Mouse (Mus musculus) NIH3T3 (cell line): ENCODE data around the gene Dhx58.

Experiments used
- DNase-seq: peaks from one replicate; pipeline ENCODE4 v3.0.0-alpha.2; 2012; ENCODE audit warnings: low read depth

Gene Dhx58

DNA sequence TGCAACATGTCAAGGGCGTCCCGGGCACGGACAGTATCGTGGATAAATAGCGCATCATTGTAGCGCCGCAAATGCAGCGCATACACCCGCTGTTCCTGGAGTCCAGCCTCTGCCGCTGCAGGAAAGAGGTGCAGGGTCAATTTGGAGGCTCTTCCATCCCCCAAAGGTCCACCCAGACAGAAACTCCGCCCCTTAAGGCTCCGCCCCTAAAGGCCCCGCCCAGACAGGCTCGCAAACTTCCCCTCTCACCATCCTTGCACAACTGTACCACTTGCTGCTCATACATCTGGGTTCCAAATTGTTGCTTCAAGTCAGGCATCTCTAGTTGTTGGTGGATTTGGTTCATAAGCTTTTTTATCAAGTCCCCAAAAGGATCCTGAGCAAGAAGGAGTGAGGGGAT is 2.8 kb downstream of the Dhx58 start:
- DNase-seq, result no peak

DNA sequence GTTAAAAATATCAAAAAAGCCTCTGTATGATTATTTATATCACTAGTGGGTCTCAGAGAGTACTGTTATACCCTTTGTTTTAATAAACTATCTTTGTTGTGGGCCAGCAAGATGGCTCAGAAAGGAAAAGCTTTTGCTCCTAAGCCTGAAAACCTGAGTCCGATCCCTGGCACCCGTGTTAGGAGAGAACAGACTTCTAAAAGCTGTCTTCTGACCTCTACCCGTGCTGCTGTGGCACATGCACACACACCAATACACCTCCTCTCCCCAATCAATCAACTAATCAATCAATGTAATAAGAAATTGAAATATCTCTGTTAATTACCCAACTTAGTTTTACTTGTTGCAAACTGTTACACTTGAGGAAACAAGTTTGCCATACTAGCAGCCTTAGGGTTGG is 3.4 kb downstream of the Dhx58 start:
- DNase-seq, result no peak

DNA sequence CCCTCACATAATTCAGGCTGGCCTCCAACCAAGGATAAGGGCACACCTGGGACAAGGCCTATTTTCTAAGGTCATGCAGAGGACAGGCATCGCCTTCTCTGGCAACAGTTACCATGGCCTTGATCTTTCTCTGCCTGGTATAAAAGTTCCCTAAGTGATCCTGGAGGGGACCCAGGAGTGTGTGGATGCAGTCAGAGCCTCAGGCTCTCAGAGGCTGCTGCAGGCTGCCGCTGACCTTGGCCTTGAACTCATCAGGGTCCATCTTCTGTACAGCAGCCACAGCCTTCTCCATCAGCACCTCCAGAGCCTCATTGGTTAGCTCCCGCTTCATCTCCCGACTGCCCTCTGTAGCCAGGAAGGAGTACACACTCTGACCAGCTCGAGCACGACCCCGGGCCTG is 6.2 kb downstream of the Dhx58 start:
- DNase-seq, result no peak

DNA sequence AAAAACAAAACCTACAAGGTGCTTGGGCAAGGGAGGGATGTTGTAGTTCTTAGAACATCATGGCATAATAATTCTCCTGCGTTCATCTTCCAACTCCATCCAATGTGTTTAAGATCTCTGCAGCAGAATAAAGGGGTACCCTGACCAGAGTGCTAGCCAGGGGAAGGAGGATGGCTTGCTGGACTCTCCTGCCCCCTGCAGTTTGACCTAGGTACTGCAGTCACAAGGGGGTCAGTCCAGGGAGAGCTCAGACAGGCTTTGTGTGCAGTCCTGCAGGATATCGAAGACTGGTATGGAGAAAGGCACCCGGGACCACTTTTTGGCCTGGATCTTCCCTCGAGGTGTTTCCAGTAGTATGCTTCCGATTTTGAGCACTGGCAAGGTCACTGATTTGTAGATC is 9.1 kb downstream of the Dhx58 start:
- peak; percentile 83 for DNase-seq

DNA sequence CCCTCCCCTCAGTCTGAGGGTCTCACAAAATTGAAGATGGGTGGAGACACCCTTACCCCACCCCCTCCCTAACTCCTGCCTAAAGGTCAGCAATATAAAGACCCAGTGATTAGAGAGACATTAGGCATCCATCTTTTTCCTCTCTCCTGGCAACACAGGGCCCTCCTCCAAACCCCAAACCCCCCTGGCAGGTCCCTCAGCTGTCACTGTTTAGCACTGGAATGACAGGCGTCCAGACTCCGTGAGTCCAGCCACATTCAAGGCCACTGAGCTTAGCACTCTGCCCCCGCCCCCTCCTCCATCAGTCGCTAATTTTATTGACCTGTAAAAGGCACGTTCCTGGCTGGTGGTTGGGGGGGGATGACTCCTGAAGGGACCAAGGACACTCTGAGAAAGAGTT is 10.9 kb downstream of the Dhx58 start:
- no peak for DNase-seq

DNA sequence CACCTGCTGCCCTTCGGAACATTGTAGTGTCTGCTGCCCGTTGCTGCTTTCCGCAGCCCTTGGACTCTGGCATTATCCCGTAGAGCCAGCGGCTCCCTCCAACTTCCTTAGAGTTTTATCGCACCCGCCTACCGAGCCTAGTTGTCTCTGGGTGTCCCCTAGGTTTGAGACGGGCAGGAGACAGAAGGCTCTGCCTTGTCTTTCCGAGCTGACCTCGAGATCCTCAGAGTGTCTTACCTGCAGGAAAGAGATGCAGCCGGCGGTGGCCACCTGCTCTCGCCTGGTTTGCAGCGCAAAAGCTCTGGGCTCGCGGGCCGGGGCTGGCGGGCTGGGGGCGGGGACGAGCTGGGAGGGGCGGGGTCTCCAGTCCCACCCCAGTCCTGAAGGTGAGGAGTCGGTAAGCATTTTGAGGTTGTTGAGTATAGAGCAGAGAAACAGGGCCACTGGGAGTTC is 11.9 kb downstream of the Dhx58 start, which contains the start of gene Zfp385c:
TSS of gene Zfp385c (minus strand) at position 292 of the 453 bp plus-strand sequence.
- no peak for DNase-seq

DNA sequence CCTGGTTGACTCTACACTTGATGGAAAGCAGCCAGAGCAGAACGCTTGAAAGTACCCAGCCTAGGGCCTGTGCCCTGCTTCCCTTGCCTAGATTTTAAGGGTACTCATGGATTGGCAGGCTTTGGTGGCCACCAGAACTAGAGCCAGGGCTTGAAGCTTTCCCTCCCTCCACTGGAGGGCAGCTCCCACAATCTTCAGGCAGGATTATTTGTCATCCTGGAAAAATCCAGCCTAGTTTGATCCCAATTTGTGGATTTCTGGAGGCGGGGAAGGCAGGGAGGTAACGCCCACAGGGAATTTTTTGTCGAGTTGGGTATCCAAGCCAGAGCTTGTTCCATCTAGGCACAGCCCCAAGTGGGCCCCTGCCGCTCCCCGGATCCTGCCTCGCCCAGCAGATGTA is 13.7 kb downstream of the Dhx58 start:
- DNase-seq, result peak; percentile 70

DNA sequence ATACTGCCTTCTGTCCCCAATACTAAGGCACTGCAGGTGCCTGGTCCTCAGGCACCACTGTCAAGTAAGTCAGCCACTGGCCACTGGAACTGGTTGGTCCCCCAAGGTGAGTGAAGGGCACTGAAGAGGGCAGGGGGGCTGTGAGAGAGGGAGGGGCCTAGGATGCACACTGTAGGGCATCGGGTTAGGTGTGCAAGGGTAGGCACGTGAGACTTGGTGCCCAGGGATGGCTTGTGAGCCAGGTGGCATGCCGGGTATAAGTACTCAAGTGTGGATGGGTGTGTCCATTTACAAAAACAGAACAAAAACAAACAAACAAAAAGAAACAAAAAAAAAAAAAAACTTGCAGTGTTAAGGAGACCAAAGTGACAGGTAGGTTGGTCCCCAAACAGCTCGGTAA is 15.6 kb downstream of the Dhx58 start:
- no peak for DNase-seq

DNA sequence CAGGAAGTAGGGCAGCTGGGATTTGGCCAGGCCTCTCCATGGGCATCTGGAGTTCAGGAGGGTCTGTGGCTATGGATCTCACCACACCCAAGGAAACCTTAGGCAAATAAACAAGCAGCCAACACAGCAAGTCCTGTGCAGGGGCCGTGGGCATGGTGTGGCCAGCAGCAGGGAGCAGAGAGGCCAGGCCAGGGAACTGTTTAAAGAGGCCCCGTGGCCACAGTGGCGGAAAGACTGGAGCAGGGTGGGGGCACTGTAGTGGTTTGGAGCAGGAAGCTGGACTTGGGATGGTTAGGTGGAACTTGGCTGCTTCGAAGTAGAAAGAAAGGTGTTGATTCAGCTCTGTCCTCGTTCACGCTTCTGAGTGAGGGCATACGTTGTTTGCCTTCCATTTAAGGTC is 16.8 kb downstream of the Dhx58 start:
- DNase-seq, result no peak

DNA sequence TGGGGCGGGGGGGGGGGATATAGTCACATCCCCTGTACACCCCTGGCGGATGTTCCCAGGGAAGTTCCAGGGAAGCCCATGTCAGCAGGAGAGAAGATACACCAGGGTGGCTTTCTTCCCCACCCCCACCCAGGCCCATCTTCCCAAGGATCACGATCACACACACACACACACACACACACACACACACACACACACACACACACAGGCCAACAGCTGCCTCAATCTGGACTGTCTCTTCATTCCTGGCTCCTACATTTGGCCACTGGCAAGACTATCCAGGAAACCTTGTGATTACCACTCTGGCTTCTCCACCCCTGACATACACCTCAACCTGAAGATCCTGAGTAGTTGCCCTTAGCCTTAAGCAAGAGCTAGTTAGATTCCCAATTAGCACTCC is 18.7 kb downstream of the Dhx58 start:
- no peak for DNase-seq

DNA sequence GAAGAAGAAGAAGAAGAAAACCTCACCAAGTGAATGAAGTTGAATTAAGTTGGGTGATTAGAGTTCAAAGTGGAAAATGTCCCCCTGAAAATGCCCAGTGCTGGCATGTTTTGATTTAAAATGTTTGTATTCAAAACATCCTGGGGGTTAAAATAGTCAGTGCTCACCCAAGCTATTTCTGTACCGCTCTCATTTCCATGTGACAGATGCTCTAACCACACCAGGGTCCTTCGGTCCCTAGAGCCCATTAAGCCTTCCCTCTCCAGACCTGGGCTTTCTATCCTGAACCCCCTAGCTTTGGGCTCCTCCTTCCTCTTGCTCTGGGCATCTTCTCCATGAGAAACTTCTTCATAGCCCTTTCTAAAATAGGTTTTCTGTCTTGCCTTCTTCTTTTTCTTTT is 20.0 kb downstream of the Dhx58 start:
- no peak for DNase-seq

DNA sequence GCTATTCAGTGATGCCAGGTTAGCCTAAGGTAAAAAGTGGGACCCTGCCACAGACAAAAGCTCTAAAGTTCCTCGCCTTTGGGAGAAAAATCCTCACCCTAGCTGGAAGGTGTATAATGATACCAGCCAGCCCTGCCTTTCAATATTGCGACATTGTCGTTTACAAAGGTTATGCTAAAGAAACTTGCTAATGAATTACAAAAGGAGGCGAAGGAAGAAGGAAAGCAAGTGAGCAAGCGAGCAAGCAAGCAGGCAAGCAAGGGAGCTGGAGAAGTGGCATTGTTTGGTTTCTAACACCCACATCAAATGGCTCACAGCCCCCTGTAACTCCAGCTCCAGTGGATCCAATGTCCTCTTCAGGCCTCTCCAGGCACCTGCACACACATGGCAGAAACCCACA is 21.5 kb downstream of the Dhx58 start:
- no peak for DNase-seq

DNA sequence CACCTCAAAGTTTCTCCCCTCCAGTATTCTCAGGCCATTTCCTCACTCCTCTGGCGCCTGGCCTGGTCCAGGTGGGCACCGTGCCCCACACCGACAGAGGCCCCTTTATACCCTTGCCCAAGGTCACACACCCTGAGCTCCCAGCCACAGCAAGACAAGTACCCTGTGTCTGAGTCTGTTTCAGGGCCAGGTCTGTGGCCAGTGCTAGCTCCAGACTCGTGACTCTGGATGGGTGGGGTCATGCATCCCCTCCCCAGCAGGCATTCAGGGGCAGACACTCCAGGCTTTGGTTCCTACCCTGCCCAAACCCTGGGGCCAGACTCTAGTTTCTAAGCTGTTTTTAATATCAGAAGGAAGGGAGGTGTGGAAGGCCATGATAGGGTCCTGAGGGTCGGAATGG is 22.2 kb downstream of the Dhx58 start:
- DNase-seq, result no peak

DNA sequence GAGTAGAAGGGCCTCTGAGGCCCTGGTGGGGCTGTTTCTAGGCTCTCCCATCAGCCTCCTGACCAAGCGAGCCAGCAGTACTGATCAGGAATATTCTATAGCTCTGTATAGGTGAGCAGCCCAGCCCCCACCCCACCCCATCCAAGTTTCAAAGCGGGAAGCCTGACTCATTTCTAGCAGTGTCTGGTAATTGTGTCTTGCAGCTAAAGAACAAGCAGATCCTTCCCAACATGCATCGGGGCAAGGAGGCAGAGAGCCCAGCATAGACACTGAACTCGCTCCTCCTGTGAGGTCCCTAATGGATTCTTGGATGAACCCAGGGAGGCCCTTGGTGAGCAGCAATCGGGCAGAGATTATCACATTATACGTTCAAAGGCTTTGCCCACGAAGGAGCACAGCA is 26.3 kb downstream of the Dhx58 start:
- peak; percentile 21 for DNase-seq

DNA sequence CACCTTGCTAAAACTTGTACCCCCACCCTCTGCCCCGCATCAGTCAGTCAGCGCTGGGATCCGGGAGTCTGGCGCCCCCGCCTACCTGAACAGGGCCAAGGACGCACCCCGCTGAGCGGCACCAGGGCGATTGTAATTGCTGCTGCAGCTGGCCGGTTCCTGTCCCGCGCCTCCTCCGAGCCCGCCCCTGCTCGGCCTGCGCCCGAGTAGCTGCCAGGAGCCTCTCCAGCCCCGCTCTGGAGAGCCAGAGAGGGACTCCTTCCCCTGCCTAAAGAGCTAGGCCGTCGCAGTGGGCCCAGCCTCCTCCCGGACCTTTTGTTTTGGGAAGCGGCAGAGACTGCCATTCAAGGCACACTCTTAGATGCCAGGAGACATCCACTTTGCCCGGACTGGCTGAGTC is 30.9 kb downstream of the Dhx58 start:
- DNase-seq, result no peak

DNA sequence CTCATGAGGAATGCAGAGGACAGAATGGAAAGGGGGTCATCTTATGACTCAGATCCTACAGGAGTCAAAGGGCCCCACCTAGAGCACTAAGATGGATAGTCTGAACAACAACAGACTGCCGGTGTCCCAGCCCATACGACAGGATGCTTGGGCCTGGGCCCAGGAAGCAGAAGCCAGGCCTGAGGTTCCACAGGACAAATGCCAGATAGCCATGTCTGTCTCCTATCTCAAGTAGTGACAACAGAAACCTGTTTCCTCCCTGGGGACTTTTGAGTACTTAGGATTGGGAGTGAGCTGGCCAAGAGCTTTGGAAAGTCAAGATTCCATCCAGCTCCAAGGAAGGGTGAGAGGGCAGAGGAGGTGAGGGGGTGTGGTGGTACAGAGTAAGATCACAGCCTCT is 32.1 kb downstream of the Dhx58 start:
- DNase-seq, result no peak

DNA sequence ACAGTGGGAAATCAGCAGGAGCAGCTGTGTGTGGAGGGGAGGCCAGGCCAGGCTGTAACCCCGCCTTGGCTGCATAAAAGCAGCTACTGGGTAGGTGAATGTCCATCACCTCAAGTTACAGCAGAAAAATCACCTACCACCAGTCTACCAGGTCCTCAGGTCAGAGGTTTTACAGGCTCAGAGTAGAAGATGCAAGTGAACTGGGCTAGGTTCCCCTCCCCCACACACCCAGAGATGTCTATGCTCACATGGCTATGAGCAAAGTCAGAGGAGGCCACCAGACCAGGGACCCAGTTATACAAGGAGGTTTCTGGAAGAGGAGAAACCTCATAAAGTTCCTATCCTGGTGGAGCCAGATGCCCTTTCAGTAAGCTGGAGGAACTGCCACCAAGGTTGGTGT is 33.0 kb downstream of the Dhx58 start:
- no peak for DNase-seq

DNA sequence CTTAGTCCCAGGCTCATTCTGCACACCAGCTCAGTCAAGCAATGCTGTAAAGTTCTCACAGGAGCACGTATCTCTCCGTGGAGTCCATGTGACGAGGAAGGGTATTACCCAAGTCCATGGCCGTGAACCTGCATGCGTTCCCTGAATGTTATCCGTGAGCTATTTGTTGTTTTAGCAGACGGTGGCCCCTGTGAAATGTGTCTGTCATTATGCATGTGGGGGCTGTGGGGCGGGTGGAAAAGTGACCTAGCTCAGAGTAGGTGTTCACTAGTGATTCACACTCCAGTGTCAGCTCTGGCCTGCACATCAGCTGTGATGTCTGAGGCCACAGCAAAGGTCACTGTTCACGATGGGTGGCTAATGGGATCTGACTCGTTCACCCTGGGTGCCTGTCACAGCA is 44.3 kb downstream of the Dhx58 start:
- no peak for DNase-seq

DNA sequence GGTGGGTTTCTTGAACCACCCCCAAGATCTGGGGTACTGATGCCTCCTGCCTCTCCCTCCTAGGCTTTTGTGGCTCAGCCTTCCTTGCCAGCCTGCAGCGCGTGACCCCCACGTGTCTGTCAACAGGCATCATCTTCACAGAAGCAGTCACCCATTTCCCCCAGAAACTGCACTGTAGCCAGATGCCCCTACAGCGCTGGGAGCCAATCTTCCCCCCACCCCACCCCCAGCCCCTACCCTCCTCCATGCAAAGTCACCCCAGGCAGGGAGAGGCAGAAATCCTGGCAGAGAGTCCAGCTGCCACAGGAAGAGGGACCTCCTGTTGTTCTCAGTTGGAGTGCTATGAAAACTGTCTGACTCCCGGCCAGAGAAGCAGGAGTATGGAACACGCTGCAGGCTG is 47.6 kb downstream of the Dhx58 start:
- no peak for DNase-seq

DNA sequence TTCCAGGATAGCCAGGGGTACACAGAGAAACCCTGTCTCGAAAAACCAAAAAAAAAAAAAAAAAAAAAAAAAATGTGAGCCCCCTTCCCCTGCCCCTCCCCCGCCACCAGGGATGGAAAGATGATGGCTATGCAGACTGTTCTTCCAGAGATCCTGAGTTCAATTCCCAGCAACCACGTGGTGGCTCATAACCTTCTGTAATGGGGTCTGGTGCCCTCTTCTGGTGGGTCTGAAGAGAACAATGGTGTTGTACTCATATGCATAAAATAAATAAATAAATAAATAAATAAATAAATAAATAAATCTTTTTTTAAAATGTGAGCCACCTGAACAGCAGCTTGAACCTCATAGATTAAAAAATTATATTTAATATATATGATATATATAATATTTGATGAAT is 48.5 kb downstream of the Dhx58 start:
- DNase-seq, result peak; percentile 21

DNA sequence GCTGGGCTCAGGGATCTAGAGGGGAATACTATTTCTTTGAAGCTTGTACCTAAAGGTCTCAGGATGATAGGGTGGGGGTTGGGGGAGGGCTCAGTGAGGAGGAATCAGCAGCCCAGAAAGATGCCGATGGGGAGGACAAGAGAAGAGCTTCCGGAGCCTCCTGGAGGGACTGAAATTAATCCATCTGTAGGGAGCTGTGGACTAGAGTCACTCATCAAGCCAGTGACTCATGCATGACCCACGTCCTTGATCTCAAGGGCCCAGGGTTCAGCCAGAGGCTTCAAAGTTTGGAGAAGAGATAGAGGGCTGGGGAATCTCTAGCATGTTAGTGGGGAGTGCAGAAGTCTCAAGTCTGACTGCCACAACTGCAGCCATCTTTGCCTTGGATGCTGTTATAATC is 52.3 kb downstream of the Dhx58 start:
- no peak for DNase-seq

DNA sequence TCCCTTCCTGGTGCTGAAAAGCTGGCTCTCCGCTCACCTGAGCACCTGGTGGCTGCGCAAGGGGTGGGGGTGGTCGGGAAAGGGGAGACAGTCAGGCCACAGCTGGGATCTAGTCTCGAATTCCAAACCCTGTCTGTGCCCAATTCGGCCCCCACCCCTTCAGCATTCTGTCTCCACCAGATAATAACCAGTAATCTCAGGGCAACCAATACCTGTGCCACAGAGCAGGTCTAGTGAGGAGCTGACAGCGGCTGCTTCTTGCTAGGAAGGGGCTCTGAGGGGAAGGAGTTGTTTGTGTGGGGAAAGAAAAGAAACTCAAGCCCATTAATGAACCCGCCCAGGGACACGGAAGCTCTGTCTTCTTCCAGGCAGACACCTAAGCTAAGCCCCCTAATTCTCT is 52.9 kb downstream of the Dhx58 start:
- no peak for DNase-seq

DNA sequence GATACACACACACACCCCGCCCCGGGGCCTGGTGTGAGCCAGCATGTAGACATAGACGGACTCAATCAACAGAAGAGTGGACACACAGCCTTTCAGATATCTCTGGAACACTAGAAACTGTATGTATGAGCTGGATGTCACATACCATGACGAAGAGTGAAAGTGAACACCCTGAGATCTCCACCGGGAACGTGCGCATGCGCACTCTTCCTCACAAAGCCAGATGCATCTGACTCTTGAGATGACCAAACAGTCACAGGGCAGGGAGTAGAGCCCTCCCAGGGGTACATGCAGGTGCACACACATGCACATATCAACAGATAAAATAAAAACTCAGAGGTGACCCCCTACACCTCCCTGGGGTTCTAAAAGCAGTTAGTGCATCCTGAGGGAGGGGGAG is 55.7 kb downstream of the Dhx58 start:
- no peak for DNase-seq

DNA sequence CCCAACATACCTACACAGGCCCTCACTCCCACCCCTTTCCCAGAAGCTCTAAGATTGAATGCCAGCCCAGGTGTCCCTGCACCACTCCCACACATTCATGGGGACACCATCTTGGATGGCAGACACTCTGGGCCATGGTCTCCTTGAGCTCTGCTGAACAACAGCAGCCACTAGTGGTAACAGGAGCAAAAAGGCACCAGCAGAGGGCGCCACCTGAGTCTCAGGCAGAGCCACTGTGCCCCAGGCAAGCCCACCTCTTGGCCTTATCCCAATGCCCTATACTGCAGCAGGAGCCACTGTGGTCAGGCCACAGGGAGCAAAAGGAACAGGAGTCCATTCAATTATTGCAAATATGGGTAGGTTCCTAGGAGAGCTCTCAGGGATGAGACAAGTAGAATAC is 57.8 kb downstream of the Dhx58 start:
- peak; percentile 65 for DNase-seq
